8 mouse cellular contexts compared by ENCODE assay signal in genomic region chr19:31664159-31664991, GRCm38 (mm10).
DNase-seq lines count a peak whose midpoint lies in the region; ATAC-seq and TF ChIP-seq lines count a peak whose summit lies in the region.

No protein-coding gene starts in this region.

- H3K9ac ChIP-seq in hindbrain, embryonic 15.5 days, result peak overlapping the region; percentile 67

- peak; percentile 81 for DNase-seq in Muller cell, postnatal 12 days (ENCODE audit: inconsistent ontology term)
- peak; percentile 12 to 27 for DNase-seq in cerebellum, postnatal 36 days
- peak; percentile 57 for DNase-seq in gastrocnemius, adult 2 months
- DNase-seq in left cerebral cortex, adult 18-20 months (ENCODE audit: low spot score in 2 of 2), result peak; percentile 65 to 77
- peak; percentile 15 for DNase-seq in lung, postnatal 25 days (ENCODE audit: low spot score)
- peak; percentile 46 for DNase-seq in retina, postnatal 7 days (ENCODE audit: low read depth, low spot score)
- DNase-seq in thymus, postnatal 36 days, result no peak

- ATAC-seq in hindbrain, embryonic 15.5 days (ENCODE audit: low FRiP score, low read depth), result peak; percentile 85

- H3K36me3 ChIP-seq in hindbrain, embryonic 15.5 days, result no peaks in the 10 kb centered on the region

- H3K4me3 ChIP-seq in gastrocnemius, adult 2 months, result peak overlapping the region; percentile 82
- peak overlapping the region; percentile 66 for H3K4me3 ChIP-seq in hindbrain, embryonic 15.5 days

- H3K4me2 ChIP-seq in hindbrain, embryonic 15.5 days, result peak overlapping the region; percentile 90

- WGBS in hindbrain, embryonic 15.5 days, result under 1% methylated on average over 52 of the region's 52 CpGs

- TF ChIP-seq CTCF in gastrocnemius, adult 2 months (IDR thresholded peaks at IDR 0.05), result no peak

- intact Hi-C loops in gastrocnemius, adult 2 months (cut with DNase I), result no loop called here

- H3K4me1 ChIP-seq in hindbrain, embryonic 15.5 days (replicated peaks), result peaks cover 11% of the 10 kb centered on the region

- H3K9me3 ChIP-seq in hindbrain, embryonic 15.5 days, result no peaks in the 10 kb centered on the region

- H3K27ac ChIP-seq in gastrocnemius, adult 2 months, result peak overlapping the region; percentile 70
- peak overlapping the region; percentile 84 for H3K27ac ChIP-seq in hindbrain, embryonic 15.5 days (replicated peaks)

- H3K27me3 ChIP-seq in hindbrain, embryonic 15.5 days, result 0 out of 2 replicates have a peak, but pooled peaks cover 3% of the 10 kb centered on the region

Comparison
In these comparisons a context has a peak if more than half of its experiments do, and no peak if none do; other contexts are left out.
1. DNase-seq: peak in Muller cell, postnatal 12 days (single experiment), cerebellum, postnatal 36 days (2 of 2), gastrocnemius, adult 2 months (single experiment), left cerebral cortex, adult 18-20 months (2 of 2), lung, postnatal 25 days (single experiment) and retina, postnatal 7 days (single experiment); none in thymus, postnatal 36 days (0 of 2).